Mouse (Mus musculus) heart, embryonic 13.5 days (tissue): ENCODE data around the gene Gm47995. TPM values are rescaled to one million over a fixed set of nuclear protein-coding genes. Genes with fewer than 3 reads are reported as not detected.

ENCODE experiments used
- ATAC-seq: fragments of 200-750 bp; cut with Nextera tagmentation; 2 replicates; pipeline ENCODE4 v1.8.0; 2017; ENCODE audit warnings: moderate TSS enrichment; ENCODE audit not compliant: insufficient number of reproducible peaks, low FRiP score, low TSS enrichment; ENCODE audit errors: extremely low read depth
- H3K27ac ChIP-seq: fragments of 300-500 bp; sonication (generic); replicated peaks from 2 replicates; pipeline ENCODE4 v1.5.1; 2015; ENCODE audit warnings: moderate library complexity, mild to moderate bottlenecking, inconsistent platforms
- H3K27me3 ChIP-seq: fragments of 300-500 bp; sonication (generic); replicated peaks from 2 replicates; pipeline ENCODE4 v1.6.1; 2015; ENCODE audit warnings: mild to moderate bottlenecking, inconsistent platforms
- H3K36me3 ChIP-seq: fragments of 300-500 bp; sonication (generic); 2 replicates; pipeline ENCODE4 v1.6.1; 2015; ENCODE audit warnings: mild to moderate bottlenecking, inconsistent platforms
- H3K4me1 ChIP-seq: fragments of 300-500 bp; sonication (generic); 2 replicates; pipeline ENCODE4 v1.6.1; 2015; ENCODE audit warnings: inconsistent platforms
- H3K4me2 ChIP-seq: fragments of 300-500 bp; sonication (generic); 2 replicates; pipeline ENCODE4 v1.6.1; 2015; ENCODE audit warnings: inconsistent platforms, mild to moderate bottlenecking, moderate library complexity
- H3K4me3 ChIP-seq: fragments of 300-500 bp; sonication (generic); 2 replicates; pipeline ENCODE4 v1.5.1; 2015; ENCODE audit warnings: moderate library complexity, mild to moderate bottlenecking, inconsistent platforms
- H3K9ac ChIP-seq: fragments of 300-500 bp; sonication (generic); 2 replicates; pipeline ENCODE4 v1.6.1; 2015; ENCODE audit warnings: inconsistent platforms, mild to moderate bottlenecking, moderate library complexity
- H3K9me3 ChIP-seq: fragments of 300-500 bp; sonication (generic); 2 replicates; pipeline ENCODE4 v1.6.1; 2016; ENCODE audit warnings: inconsistent platforms
- WGBS: fragments of 180-500 bp; shearing (Covaris S2); methylation state at CpG from one replicate; pipeline ENCODE4 v1.1.7; 2015; ENCODE audit warnings: mixed read lengths; 5-methylcytosine and 5-hydroxymethylcytosine counted together
- polyA plus RNA-seq: library from polyadenylated mRNA; unstranded; fragments of >200 nt; fragmentation: Nextera tagmentation; extraction: Ambion mirVana; gene quantifications from 2 replicates; pipeline ENCODE4 v1.2.1, GENCODE M21; 2015

Gm47995 gene
- polyA plus RNA-seq, 1 experiment from 2014 or later, result not detected

DNA sequence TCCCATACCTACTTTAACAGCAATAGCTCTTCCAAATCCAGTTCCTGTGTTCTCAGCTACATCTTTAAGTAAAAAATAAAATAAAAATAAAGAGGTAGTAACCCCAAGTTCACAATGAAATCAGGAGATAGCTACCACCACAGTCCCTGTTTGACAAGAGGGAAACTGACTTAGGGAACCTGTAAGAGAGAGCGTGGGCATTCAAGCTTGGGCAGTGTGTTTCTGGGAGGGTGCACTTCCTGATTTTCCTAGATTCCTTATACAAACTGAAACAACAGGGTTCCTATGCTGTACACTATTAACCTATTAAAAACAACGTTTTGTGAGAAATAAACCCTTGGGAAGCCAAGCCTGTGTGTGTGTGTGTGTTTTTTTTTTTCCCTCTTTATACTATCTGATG lies 16.6 kb downstream of the Gm47995 start:
- peaks cover 11% of the 10 kb centered on the region for H3K4me1 ChIP-seq
- H3K27ac ChIP-seq, result no peak overlapping the region
- H3K4me3 ChIP-seq, result no peak overlapping the region
- H3K27me3 ChIP-seq, result no peaks in the 10 kb centered on the region
- no peak overlapping the region for H3K4me2 ChIP-seq
- H3K9me3 ChIP-seq, result no peaks in the 10 kb centered on the region
- WGBS, result 70% methylated on average over 2 of the region's 2 CpGs
- no peak overlapping the region for H3K9ac ChIP-seq
- no peaks in the 10 kb centered on the region for H3K36me3 ChIP-seq
- ATAC-seq, result no peak

DNA sequence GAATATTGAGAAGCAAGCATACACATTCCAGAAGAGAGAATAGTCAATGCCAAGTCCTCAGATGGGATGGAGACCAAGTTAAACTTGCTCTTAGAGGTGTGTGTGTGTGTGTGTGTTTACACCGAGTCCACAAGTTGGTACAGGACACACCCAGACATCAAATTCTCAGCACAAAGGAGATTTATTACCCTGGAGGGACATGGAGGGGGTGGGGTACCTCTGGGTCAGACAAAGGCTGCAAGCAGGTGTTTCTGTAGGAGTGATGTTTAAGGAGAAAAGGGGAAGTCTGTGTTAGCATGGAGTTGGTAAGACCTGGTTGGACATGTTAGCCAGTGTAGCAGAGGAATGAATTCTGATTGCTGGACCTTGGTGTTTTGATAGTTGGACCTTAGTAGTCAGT lies 17.7 kb downstream of the Gm47995 start:
- Histone ChIP-seq H3K4me3 (no peak overlapping the region), H3K9ac (no peak overlapping the region), H3K27ac (no peak overlapping the region), H3K4me2 (no peak overlapping the region), H3K27me3 (no peaks in the 10 kb centered on the region), H3K36me3 (no peaks in the 10 kb centered on the region), H3K9me3 (no peaks in the 10 kb centered on the region), H3K4me1 (peaks cover 11% of the 10 kb centered on the region)
- ATAC-seq, result no peak
- WGBS, result 80% methylated on average over 1 of the region's 1 CpGs

DNA sequence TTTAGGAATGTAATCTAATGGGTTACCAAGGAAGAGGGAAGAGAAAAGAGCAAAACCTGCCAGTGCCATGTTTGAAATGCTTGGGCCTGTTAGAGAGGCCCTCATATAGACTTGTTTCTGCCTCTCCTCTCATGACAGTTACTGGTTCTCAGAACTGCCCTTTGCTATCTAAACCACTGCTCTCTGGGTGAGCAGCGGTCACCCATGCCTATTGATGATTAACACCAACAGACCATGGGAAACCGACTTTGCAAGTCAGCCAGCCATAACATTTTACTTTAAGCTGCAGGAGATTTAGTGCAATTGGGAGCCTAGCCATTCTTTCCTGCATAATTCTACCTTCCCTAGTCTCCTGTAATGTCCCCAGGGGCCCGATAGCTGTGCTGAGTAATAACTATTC lies 18.2 kb downstream of the Gm47995 start:
- H3K9me3 ChIP-seq, result no peaks in the 10 kb centered on the region
- no peak for ATAC-seq
- 72% methylated on average over 3 of the region's 3 CpGs for WGBS
- H3K27me3 ChIP-seq, result no peaks in the 10 kb centered on the region
- no peak overlapping the region for H3K9ac ChIP-seq
- H3K27ac ChIP-seq, result no peak overlapping the region
- H3K4me2 ChIP-seq, result no peak overlapping the region
- H3K4me3 ChIP-seq, result no peak overlapping the region
- H3K36me3 ChIP-seq, result no peaks in the 10 kb centered on the region
- H3K4me1 ChIP-seq, result peaks cover 11% of the 10 kb centered on the region

DNA sequence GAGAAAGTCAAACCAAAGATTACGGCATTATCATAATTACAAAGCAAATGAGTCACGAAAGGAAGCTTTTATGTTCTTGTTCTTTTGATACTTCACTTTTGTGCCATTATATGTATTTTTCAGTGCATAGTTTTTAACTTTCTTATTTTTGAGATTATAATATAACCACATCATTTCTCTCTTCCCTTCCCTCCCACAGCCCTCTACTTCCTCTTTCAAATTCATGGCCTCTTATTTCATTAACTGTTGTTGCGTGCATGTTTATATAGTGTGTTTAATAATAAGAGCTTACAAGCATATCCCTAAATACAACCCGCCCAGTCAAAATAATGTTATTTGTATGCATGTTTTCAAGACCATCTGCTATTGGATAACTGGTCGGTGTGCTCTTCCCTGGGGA lies 20.8 kb downstream of the Gm47995 start:
- Histone ChIP-seq H3K9me3 (no peaks in the 10 kb centered on the region), H3K27ac (no peak overlapping the region), H3K9ac (no peak overlapping the region), H3K36me3 (no peaks in the 10 kb centered on the region), H3K4me3 (no peak overlapping the region), H3K27me3 (no peaks in the 10 kb centered on the region), H3K4me1 (peaks cover 10% of the 10 kb centered on the region), H3K4me2 (no peak overlapping the region)
- 93% methylated on average over 5 of the region's 5 CpGs for WGBS
- ATAC-seq, result no peak

DNA sequence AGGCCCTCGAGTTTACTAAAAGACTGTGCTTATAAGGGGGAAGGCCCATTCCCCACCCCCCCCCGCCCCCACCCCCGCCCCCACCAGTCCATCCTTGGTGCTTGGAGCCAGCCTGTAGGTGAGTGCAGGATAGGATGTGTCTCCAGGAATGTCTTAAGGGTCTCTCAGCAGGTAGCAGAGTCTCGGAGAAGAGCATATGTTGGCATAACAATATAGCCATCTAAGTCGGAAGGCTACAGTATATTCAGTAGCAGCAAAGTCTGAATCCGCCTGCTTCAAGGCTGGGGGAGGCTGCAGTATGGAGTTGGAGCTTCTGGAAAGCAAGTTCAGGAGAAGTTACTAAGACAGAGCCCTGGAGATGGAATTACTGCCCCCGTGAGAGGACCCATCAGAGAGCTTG lies 21.9 kb downstream of the Gm47995 start:
- Histone ChIP-seq H3K9me3 (no peaks in the 10 kb centered on the region), H3K4me1 (peaks cover 4% of the 10 kb centered on the region; the same call in 1 of the 2 replicates), H3K4me2 (no peak overlapping the region), H3K27ac (no peak overlapping the region), H3K27me3 (no peaks in the 10 kb centered on the region), H3K36me3 (no peaks in the 10 kb centered on the region), H3K4me3 (no peak overlapping the region), H3K9ac (no peak overlapping the region)
- WGBS, result 73% methylated on average over 7 of the region's 7 CpGs
- no peak for ATAC-seq

DNA sequence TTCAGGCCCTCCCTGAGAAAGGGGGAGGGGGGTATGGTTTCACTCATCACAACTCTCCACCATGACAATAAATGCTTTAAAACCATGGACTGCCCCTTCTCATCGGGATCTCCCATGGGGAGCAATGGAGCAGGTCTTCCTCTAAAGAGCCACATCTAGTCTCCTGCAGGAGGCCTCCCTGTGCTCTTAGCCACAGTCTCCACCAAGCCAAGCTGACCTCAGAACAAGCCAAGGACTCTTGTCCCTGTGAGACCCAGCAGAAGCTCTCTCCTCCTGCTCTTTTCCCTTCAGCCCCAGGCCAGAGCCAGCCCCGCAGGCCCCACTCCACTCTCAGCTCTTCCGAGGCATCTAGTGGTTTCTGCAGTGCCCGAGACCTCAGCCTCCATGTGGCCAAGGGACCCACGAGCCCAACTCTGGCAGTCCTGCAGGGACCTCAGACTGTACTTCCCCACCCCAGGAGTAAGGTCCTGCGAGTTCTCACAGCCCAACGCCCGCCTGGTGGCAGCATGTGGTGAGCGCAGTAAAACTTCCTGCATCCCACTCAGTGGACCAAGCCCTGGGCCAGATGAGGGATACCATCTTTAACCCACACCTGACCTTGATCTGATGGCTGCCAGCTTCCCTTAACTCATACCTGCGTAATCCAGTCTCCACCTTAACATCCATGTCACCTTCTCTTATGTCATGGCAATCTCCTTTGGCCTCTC lies 24.5 kb downstream of the Gm47995 start:
- Histone ChIP-seq H3K9me3 (no peaks in the 10 kb centered on the region), H3K36me3 (no peaks in the 10 kb centered on the region), H3K9ac (no peak overlapping the region), H3K27me3 (no peaks in the 10 kb centered on the region), H3K4me1 (peaks cover 4% of the 10 kb centered on the region; the same call in 1 of the 2 replicates), H3K4me3 (no peak overlapping the region), H3K4me2 (no peak overlapping the region), H3K27ac (no peak overlapping the region)
- ATAC-seq, result no peak
- 88% methylated on average over 10 of the region's 10 CpGs for WGBS

DNA sequence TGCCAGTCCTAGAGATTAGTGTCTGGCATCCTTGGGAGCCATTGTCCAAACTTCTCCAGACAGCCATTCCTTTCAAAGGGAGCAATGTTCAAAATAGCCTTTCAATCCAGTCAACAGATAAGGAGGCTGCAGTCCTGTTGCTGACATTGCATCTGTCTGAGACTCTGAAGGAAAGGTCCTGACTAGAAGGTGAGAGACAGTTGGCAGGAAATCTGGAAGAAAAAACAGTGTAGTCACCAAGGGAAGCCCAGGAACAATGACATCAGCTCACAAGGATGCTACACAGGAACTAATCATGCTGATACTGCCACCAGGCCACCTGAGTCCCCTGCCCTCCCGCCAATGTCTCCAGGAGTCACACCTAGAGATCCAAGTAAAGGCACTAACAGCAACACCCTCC lies 25.1 kb downstream of the Gm47995 start:
- 39% methylated on average over 1 of the region's 1 CpGs for WGBS
- Histone ChIP-seq H3K27ac (no peak overlapping the region), H3K4me2 (no peak overlapping the region), H3K4me1 (peaks cover 4% of the 10 kb centered on the region; the same call in 1 of the 2 replicates), H3K9ac (no peak overlapping the region), H3K36me3 (no peaks in the 10 kb centered on the region), H3K4me3 (no peak overlapping the region), H3K27me3 (no peaks in the 10 kb centered on the region), H3K9me3 (no peaks in the 10 kb centered on the region)
- no peak for ATAC-seq

DNA sequence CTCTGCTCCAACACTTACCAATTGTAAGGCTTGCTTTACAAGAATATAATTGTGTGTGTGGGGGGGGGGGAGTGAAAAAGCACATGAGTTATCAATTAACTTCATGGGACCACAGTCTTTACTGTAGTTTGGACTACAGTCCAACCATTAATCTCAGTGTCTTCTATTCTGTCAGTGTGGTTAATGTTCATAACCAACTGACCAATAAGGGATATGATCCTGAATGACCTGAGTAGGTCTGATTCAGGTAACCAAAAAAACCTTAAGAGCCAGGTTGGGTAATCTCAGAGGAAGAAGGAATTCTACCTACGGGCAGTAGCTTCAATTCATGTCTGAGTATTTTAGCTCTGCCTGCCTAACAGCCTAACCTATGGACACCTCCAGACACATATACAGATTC lies 26.3 kb downstream of the Gm47995 start:
- Histone ChIP-seq H3K9me3 (no peaks in the 10 kb centered on the region), H3K4me1 (peaks cover 4% of the 10 kb centered on the region; the same call in 1 of the 2 replicates), H3K9ac (no peak overlapping the region), H3K4me3 (no peak overlapping the region), H3K27ac (no peak overlapping the region), H3K4me2 (no peak overlapping the region), H3K27me3 (no peaks in the 10 kb centered on the region), H3K36me3 (no peaks in the 10 kb centered on the region)
- ATAC-seq, result no peak
- WGBS, result 90% methylated on average over 1 of the region's 1 CpGs

DNA sequence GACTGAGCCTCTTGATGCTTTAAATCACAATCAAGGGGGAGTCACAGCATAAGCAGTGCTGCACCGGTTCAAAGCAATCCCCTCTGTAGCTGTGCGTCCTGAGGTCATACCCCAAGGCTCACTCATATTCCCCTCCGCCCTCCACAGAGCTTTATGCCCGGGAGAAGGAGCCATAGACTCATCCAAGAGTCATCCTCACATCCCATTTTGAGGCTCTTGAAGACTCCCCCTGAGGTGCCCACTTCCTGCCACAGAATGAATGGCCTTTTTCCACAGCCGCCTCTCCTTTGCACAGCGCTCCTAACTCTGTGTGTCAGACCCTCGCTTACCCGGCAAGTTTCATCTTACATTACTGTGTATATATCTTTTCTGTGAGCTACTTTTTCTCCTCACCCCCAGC lies 29.3 kb downstream of the Gm47995 start:
- Histone ChIP-seq H3K4me2 (no peak overlapping the region), H3K9ac (no peak overlapping the region), H3K4me1 (peaks cover 4% of the 10 kb centered on the region; the same call in 1 of the 2 replicates), H3K36me3 (no peaks in the 10 kb centered on the region), H3K4me3 (no peak overlapping the region), H3K27me3 (no peaks in the 10 kb centered on the region), H3K9me3 (no peaks in the 10 kb centered on the region), H3K27ac (no peak overlapping the region)
- ATAC-seq, result no peak
- 74% methylated on average over 8 of the region's 8 CpGs for WGBS

DNA sequence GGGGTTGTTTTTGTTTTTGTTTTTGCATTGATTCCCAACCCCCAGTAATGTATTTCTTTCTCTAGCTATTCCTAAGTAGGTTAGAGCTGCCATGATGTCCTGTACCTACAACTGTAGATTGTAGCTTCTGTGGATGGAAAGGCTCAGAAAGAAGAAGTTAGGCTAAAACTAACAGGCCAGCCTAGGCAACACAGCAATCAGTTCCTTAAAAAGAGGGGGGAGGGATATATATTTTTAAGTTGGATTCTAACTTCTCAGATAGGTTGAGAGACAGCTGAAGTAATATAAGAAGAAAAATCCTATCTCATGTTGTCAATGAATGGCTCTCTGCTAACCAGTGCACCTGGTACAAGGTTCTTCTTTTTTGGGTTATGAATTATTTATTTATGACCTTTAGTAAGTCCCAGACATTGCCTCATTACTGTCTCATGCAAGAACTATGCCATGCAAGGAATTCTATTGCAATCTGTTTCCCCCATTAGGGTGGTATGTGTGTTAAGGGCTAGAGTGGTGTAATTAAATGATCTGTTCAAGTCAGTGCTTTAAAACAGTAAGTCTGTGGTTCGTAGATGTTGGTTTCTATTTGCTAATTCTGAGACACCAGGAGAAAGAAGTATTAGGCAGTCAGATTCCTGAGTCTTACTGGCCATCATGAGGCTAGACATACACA lies 30.2 kb downstream of the Gm47995 start:
- no peak overlapping the region for H3K4me2 ChIP-seq
- H3K27me3 ChIP-seq, result no peaks in the 10 kb centered on the region
- H3K9me3 ChIP-seq, result no peaks in the 10 kb centered on the region
- WGBS, result 66% methylated on average over 1 of the region's 1 CpGs
- no peak for ATAC-seq
- no peak overlapping the region for H3K9ac ChIP-seq
- H3K36me3 ChIP-seq, result no peaks in the 10 kb centered on the region
- H3K4me1 ChIP-seq, result 0 out of 2 replicates have a peak, but pooled peaks cover under 1% of the 10 kb centered on the region
- no peak overlapping the region for H3K4me3 ChIP-seq
- no peak overlapping the region for H3K27ac ChIP-seq

DNA sequence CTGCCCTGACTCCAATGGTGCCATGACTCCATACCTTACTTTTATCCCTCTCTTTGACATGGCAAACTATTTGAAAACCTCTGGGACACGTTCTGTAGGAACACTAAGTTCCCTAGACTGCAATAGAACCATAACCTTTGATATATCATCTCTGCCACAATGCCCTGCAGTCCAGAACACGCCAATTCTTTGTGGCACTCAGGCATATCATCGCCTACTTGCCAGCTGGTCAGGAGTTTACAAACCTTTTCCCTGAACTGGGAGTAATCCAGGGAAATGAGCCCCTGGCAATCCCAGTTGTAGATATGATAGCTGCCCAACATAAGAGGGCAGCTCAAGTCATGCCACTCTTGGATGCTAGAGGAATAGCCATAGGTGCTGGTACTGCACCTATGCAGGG lies 34.1 kb downstream of the Gm47995 start:
- Histone ChIP-seq H3K9me3 (no peaks in the 10 kb centered on the region), H3K27ac (no peak overlapping the region), H3K4me1 (peaks cover 14% of the 10 kb centered on the region), H3K4me2 (no peak overlapping the region), H3K9ac (no peak overlapping the region), H3K27me3 (no peaks in the 10 kb centered on the region), H3K36me3 (no peaks in the 10 kb centered on the region), H3K4me3 (no peak overlapping the region)
- 75% methylated on average over 3 of the region's 3 CpGs for WGBS
- ATAC-seq, result no peak

DNA sequence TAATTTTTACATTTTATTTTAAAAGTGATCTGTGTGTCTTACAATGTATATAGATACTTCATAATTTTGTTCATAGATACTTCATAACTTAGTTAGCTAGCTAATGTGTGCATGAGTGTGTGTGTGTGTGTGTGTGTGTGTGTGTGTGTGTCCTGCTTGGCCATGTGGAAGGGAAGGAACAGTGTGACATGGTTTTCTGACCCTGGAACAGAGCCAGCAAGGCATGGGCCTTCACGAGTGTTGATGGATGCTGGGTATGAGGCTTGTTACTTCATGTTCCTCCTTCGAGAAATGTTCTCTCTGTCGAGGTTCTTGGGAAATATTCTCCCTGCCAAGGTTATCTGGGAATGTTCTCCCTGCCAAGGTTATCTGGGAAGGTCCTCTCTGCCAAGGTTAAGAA lies 35.5 kb downstream of the Gm47995 start:
- 58% methylated on average over 3 of the region's 3 CpGs for WGBS
- Histone ChIP-seq H3K4me1 (peaks cover 20% of the 10 kb centered on the region), H3K36me3 (no peaks in the 10 kb centered on the region), H3K4me2 (no peak overlapping the region), H3K27ac (no peak overlapping the region), H3K9ac (no peak overlapping the region), H3K9me3 (no peaks in the 10 kb centered on the region), H3K4me3 (no peak overlapping the region), H3K27me3 (no peaks in the 10 kb centered on the region)
- ATAC-seq, result no peak
